8 mouse cellular contexts compared by ENCODE assay signal in the genomic region with DNA sequence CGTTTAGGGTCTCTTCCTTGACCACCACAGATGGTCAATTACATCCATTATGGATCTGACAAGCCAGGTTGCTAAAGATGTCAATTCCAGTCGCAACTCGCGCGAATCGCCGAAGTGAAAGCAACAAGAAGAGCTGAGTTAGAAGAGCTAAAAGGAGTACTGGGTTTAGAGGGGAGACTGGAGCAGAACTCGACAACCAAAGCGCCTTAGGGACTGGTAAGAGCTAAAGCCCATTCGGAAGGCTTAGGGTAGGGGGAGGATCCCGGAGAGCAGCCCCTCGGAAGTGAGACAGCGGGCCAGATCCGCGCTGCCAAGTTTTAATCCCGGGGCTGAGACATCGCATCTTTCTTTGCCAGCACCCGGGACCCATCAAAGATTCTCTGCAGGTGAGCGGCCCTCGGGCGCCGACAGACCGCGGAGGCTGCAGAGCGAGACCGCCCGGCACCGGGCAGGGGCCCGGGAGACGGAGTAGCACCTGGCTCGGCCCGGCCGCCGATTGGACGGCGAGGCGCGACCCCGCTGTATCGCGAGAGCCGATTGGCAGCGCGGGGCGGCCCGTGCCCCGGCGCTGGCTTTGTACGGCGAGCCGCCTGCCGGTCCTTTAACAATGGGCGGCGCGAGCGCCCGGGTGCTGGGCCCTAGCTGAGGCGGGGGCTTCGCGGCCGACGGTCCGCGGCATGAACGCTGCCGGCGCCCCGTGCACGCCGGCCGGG. TPM values are rescaled to one million over a fixed set of nuclear protein-coding genes. Genes with fewer than 3 reads are reported as not detected.
A peak's percentile ranks its signal among the peaks of the same experiment; 100 is the strongest.
DNase-seq lines count a peak whose midpoint lies in the region; ATAC-seq and TF ChIP-seq lines count a peak whose summit lies in the region.

A gene (plus strand): TSS at position 577 of the 713 bp plus-strand sequence.

- ATAC-seq in frontal cortex, adult (ENCODE audit: low TSS enrichment), result peak; percentile 99
- peak; percentile 97 for ATAC-seq in lung, embryonic 16.5 days (ENCODE audit: low read depth)

- peaks cover 17% of the 10 kb centered on the region; the same call in 1 of the 2 replicates for H3K36me3 ChIP-seq in hindbrain, embryonic 10.5 days
- no peaks in the 10 kb centered on the region for H3K36me3 ChIP-seq in lung, embryonic 16.5 days (ENCODE audit: control insufficient read depth, insufficient read depth, low read length)
- no peaks in the 10 kb centered on the region for H3K36me3 ChIP-seq in thymus, adult 2 months (ENCODE audit: control insufficient read depth, insufficient read depth, low read length)

- H3K4me1 ChIP-seq in hindbrain, embryonic 10.5 days (replicated peaks), result peaks cover 38% of the 10 kb centered on the region
- peaks cover 12% of the 10 kb centered on the region for H3K4me1 ChIP-seq in lung, embryonic 16.5 days (replicated peaks; ENCODE audit: control insufficient read depth, insufficient read depth, low read length)
- peaks cover 7% of the 10 kb centered on the region for H3K4me1 ChIP-seq in thymus, adult 2 months (replicated peaks; ENCODE audit: control insufficient read depth, insufficient read depth, low read length)

- no peaks in the 10 kb centered on the region for H3K27me3 ChIP-seq in hindbrain, embryonic 10.5 days (ENCODE audit: insufficient read depth, poor library complexity, severe bottlenecking)
- H3K27me3 ChIP-seq in lung, embryonic 16.5 days (ENCODE audit: control insufficient read depth, insufficient read depth, low read depth, low read length), result no peaks in the 10 kb centered on the region; the same call in 1 of the 2 replicates
- no peaks in the 10 kb centered on the region for H3K27me3 ChIP-seq in thymus, adult 2 months (ENCODE audit: control insufficient read depth, insufficient read depth, low read length)

- H3K9me3 ChIP-seq in hindbrain, embryonic 10.5 days, result no peaks in the 10 kb centered on the region
- no peaks in the 10 kb centered on the region for H3K9me3 ChIP-seq in lung, embryonic 16.5 days (ENCODE audit: control insufficient read depth, low read length)

- under 1% methylated on average over 71 of the region's 71 CpGs for WGBS in hindbrain, embryonic 10.5 days
- 1% methylated on average over 51 of the region's 71 CpGs for WGBS in lung, embryonic 16.5 days
- under 1% methylated on average over 71 of the region's 71 CpGs for WGBS in thymus, adult 2 months

- H3K4me2 ChIP-seq in lung, embryonic 16.5 days (ENCODE audit: low read depth, low read length), result peak within 1 kb of the TSS; percentile 84

- TF ChIP-seq POLR2A in thymus, adult 2 months (IDR thresholded peaks at IDR 0.05; ENCODE audit: control insufficient read depth, extremely low read depth, insufficient read depth, low read length, poor library complexity), result peak; percentile 83; the same call in 1 of the 2 replicates

- TF ChIP-seq CTCF in thymus, adult 2 months (IDR thresholded peaks at IDR 0.05; ENCODE audit: borderline replicate concordance, control insufficient read depth, extremely low read depth, insufficient read depth, low read length, poor library complexity), result no peak

- H3K27ac ChIP-seq in hindbrain, embryonic 10.5 days, result peak within 1 kb of the TSS; percentile 98
- peak within 1 kb of the TSS; percentile 89 for H3K27ac ChIP-seq in lung, embryonic 16.5 days (ENCODE audit: low read length)
- H3K27ac ChIP-seq in thymus, adult 2 months (ENCODE audit: control insufficient read depth, insufficient read depth, low read length), result peak within 1 kb of the TSS; percentile 1; the same call in 1 of the 2 replicates

- peak; percentile 94 for DNase-seq in Muller cell, postnatal 12 days (ENCODE audit: inconsistent ontology term)
- DNase-seq in cerebellum, adult 9-10 months, result peak; percentile 91
- peak; percentile 95 for DNase-seq in hindbrain, embryonic 10.5 days (ENCODE audit: low spot score)
- DNase-seq in layer of hippocampus, adult 9-11 months, result peak; percentile 92
- peak; percentile 86 for DNase-seq in ovary, adult 18-20 months (ENCODE audit: low spot score)
- DNase-seq in thymus, adult 2 months, result peak; percentile 95

- peak within 1 kb of the TSS; percentile 98 for H3K9ac ChIP-seq in lung, embryonic 16.5 days (ENCODE audit: low read length)

- H3K4me3 ChIP-seq in hindbrain, embryonic 10.5 days, result peak within 1 kb of the TSS; percentile 91
- H3K4me3 ChIP-seq in lung, embryonic 16.5 days (ENCODE audit: low read length), result peak within 1 kb of the TSS; percentile 77
- H3K4me3 ChIP-seq in thymus, adult 2 months (ENCODE audit: control insufficient read depth, insufficient read depth, low read length), result peak within 1 kb of the TSS; percentile 90

RNA-seq across cellular contexts. Expression of the gene that starts here (rescaled TPM):
- polyA plus RNA-seq in hindbrain, embryonic 10.5 days (2016; fragmentation: Nextera tagmentation; extraction: Ambion mirVana), result 40.2 and 41.2 TPM in 2 replicates
- 11.7 and 12.5 TPM in 2 replicates for polyA plus RNA-seq in lung, embryonic 16.5 days (2015; fragmentation: Nextera tagmentation; extraction: Ambion mirVana)
- polyA plus RNA-seq in thymus, adult 2 months (2012; rRNA removed), result 17.6 and 18.8 TPM in 2 replicates

Comparison
In these comparisons a context has a peak if more than half of its experiments do, and no peak if none do; other contexts are left out.
1. Peak in every context shown above with its lines: DNase-seq, ATAC-seq, H3K4me3 ChIP-seq and H3K27ac ChIP-seq.
2. H3K27ac ChIP-seq: peak in every context shown above with its lines; median percentile 98 in hindbrain, embryonic 10.5 days; 89 in lung, embryonic 16.5 days; 1 in thymus, adult 2 months.